Mouse (Mus musculus) ES-E14 (cell line): ENCODE data around the gene Nptxr. TPM values are rescaled to one million over a fixed set of nuclear protein-coding genes. Genes with fewer than 3 reads are reported as not detected.

Experiments used
- DNase-seq: peaks from one replicate; pipeline ENCODE4 v3.0.0-alpha.2; 2013; ENCODE audit warnings: low read depth, low spot score
- H3K27ac ChIP-seq: 2 replicates; pipeline ENCODE4 v1.5.1; 2012; ENCODE audit warnings: low read depth, mild to moderate bottlenecking, low read length, moderate library complexity, mixed read lengths; ENCODE audit not compliant: poor library complexity, insufficient read depth, severe bottlenecking
- H3K36me3 ChIP-seq: 2 replicates; pipeline ENCODE4 v1.6.1; 2012; ENCODE audit warnings: mild to moderate bottlenecking, low read length, moderate library complexity, mixed read lengths; ENCODE audit not compliant: control insufficient read depth, poor library complexity, insufficient read depth, severe bottlenecking
- H3K4me1 ChIP-seq, 2 experiments: fragments of 150-350 bp in 1 of 2; sonication (generic) in 1 of 2; 2 replicates each; pipeline ENCODE4 v1.6.1; 2012; ENCODE audit warnings: low read length in 2 of 2, mild to moderate bottlenecking in 1 of 2, mixed read lengths in 1 of 2; ENCODE audit not compliant: control insufficient read depth in 2 of 2, insufficient read depth in 2 of 2, poor library complexity in 1 of 2
- H3K4me3 ChIP-seq, 2 experiments: fragments of 150-350 bp in 1 of 2; sonication (generic) in 1 of 2; 2 replicates each; pipeline ENCODE4 v1.5.1; 2012; ENCODE audit warnings: low read length in 2 of 2, low read depth in 1 of 2, mild to moderate bottlenecking in 1 of 2, mixed read lengths in 1 of 2; ENCODE audit not compliant: insufficient read depth in 1 of 2, poor library complexity in 1 of 2, severe bottlenecking in 1 of 2
- H3K9ac ChIP-seq: 2 replicates; pipeline ENCODE4 v1.6.1; 2012; ENCODE audit warnings: low read depth, mild to moderate bottlenecking, low read length, mixed read lengths; ENCODE audit not compliant: poor library complexity, insufficient read depth, severe bottlenecking
- H3K9me3 ChIP-seq: fragments of 150-350 bp; sonication (generic); 2 replicates; pipeline ENCODE4 v1.6.1; 2012; ENCODE audit warnings: low read depth, mild to moderate bottlenecking, low read length; ENCODE audit not compliant: control insufficient read depth, insufficient read depth
- CHD2 ChIP-seq: IDR thresholded peaks from 2 replicates; pipeline ENCODE4 v1.6.1; 2014; ENCODE audit warnings: mild to moderate bottlenecking, low read depth, low read length, inconsistent platforms
- HCFC1 ChIP-seq: IDR thresholded peaks from 2 replicates; pipeline ENCODE4 v1.6.1; 2012; ENCODE audit warnings: low read length, inconsistent platforms, borderline replicate concordance; ENCODE audit not compliant: insufficient read depth
- MAFK ChIP-seq: IDR thresholded peaks from 2 replicates; pipeline ENCODE4 v1.6.1; 2014; ENCODE audit warnings: mild to moderate bottlenecking, low read depth, low read length, inconsistent platforms; ENCODE audit not compliant: insufficient read depth
- ZC3H11A ChIP-seq: IDR thresholded peaks from 2 replicates; pipeline ENCODE4 v1.6.1; 2012; ENCODE audit warnings: low read depth, mild to moderate bottlenecking, inconsistent platforms, low read length, borderline replicate concordance
- ZNF384 ChIP-seq: IDR thresholded peaks from 2 replicates; pipeline ENCODE4 v1.6.1; 2012; ENCODE audit warnings: low read depth, low read length, inconsistent platforms
- in situ Hi-C, 2 experiments: fragments of 600-800 bp; cut with MboI; formaldehyde crosslinking; loops; one replicate each; pipeline ENCODE4 v1.15.1; 2025; ENCODE audit warnings: low sequenced_read_pairs in 2 of 2, inconsistent platforms in 1 of 2; ENCODE audit not compliant: unreplicated experiment in 2 of 2
- total RNA-seq: library from RNA; depleted of rRNA; stranded (reverse); fragments of 300-350 nt; gene quantifications from 2 replicates; pipeline ENCODE4 v1.2.3, GENCODE M21; 2012

The Nptxr gene
- total RNA-seq, 1 experiment, result 7.9 TPM

- Histone ChIP-seq H3K27ac (no peak overlapping the region), H3K9ac (no peak overlapping the region), H3K4me3 (no peak overlapping the region), H3K4me1 (peaks cover 3 to 4% of the 10 kb centered on the region in 2 experiments; a peak in 2 of 4 replicates), H3K9me3 (no peaks in the 10 kb centered on the region), H3K36me3 (no peaks in the 10 kb centered on the region)
- no peak for DNase-seq
- TF ChIP-seq ZC3H11A, result no peak
- no peak for TF ChIP-seq CHD2
- no peak for TF ChIP-seq HCFC1
- TF ChIP-seq MAFK, result no peak
- no peak for TF ChIP-seq ZNF384
- in situ Hi-C loops, result loop anchor here in 1 of 2 experiments (25.0 kb wide), 1 partner anchor 296 kb away; no protein-coding TSS in a partner anchor
Measured at GRCm38 (mm10) chr15:79766586-79767071, 37.9 kb downstream of the Nptxr start.

DNA sequence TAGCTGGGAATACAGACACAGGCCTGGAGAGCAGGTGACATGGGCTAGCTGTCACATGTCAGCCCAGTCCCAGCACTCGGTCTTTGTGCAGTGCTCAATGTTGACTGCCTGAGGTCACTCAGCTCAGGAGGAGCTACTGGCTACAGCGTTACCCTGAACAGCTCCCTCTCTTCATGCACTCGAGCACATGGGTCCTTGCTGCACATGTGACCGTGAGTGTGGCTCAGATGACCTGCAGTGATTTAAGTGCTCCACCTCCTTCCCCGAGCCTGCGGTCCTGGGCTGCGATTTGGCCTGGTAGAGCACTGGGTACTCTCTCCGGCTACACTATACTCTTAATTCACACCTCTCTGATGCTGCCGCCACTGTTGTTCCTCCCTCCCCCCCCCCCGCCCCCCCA lies 38.4 kb downstream of the Nptxr start:
- Histone ChIP-seq H3K9ac (no peak overlapping the region), H3K36me3 (no peaks in the 10 kb centered on the region), H3K4me1 (peaks cover 3 to 4% of the 10 kb centered on the region in 2 experiments; a peak in 2 of 4 replicates), H3K4me3 (no peak overlapping the region), H3K27ac (no peak overlapping the region), H3K9me3 (no peaks in the 10 kb centered on the region)
- no peak for TF ChIP-seq HCFC1
- TF ChIP-seq CHD2, result no peak
- TF ChIP-seq ZC3H11A, result no peak
- no peak for TF ChIP-seq MAFK
- no peak for TF ChIP-seq ZNF384
- in situ Hi-C loops, result loop anchor here in 1 of 2 experiments (25.0 kb wide), 1 partner anchor 296 kb away; no protein-coding TSS in a partner anchor
- DNase-seq, result no peak

- Histone ChIP-seq H3K4me1 (peaks cover under 1 to 4% of the 10 kb centered on the region in 2 experiments; a peak in 2 of 4 replicates), H3K9me3 (no peaks in the 10 kb centered on the region), H3K4me3 (no peak overlapping the region), H3K36me3 (no peaks in the 10 kb centered on the region), H3K9ac (no peak overlapping the region), H3K27ac (no peak overlapping the region)
- no peak for DNase-seq
- in situ Hi-C loops, result loop anchor here in 1 of 2 experiments (25.0 kb wide), 1 partner anchor 297 kb away; no protein-coding TSS in a partner anchor
- TF ChIP-seq CHD2 (no peak), MAFK (no peak), ZC3H11A (no peak), ZNF384 (no peak), HCFC1 (no peak)
Measured at GRCm38 (mm10) chr15:79765361-79765760, 39.2 kb downstream of the Nptxr start.

DNA sequence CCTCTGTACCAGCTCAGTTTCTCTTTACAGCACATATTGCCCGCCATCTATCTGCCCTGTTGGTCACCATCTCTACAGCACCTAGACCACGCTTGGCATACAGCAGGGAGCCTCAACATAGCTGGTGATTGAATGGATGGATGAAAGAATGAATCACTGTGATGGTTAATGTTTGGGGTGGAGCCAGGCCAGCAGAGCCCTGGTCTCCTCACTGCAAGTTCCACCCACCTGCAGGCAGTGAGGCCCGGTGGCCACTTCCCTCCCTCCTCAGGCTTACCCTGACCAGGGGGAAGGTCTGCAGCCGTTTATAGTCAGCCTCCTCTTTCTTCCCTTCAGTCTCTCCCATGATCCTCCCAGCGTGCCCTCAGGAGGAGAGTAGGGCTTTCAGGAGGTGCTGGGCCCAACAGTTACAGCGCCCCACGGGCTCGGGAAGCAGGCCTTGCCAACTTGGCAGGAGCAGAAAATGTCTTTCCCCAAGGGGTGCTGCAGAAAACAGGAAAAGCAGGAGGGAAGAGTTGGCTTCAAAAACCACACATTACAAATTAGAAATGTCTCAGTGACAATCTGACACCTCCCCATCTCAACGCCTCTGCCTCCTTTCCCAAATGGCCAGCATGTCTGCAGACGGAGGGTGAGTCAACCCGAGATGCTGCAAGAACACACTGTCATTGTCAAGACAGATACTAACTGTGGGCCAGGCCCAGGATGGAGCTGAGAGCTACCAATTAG lies 39.9 kb downstream of the Nptxr start:
- in situ Hi-C loops, result loop anchor here in 1 of 2 experiments (25.0 kb wide), 1 partner anchor 298 kb away; no protein-coding TSS in a partner anchor
- H3K4me1 ChIP-seq, result peaks cover 0 to 4% of the 10 kb centered on the region in 2 experiments; a peak in 1 of 4 replicates
- H3K9me3 ChIP-seq, result no peaks in the 10 kb centered on the region
- no peak overlapping the region for H3K4me3 ChIP-seq
- no peak for DNase-seq
- TF ChIP-seq MAFK (no peak), CHD2 (no peak), HCFC1 (no peak), ZC3H11A (no peak), ZNF384 (no peak)
- H3K9ac ChIP-seq, result no peak overlapping the region
- no peaks in the 10 kb centered on the region for H3K36me3 ChIP-seq
- H3K27ac ChIP-seq, result no peak overlapping the region
